Mouse (Mus musculus) heart, embryonic 10.5 days (tissue): Measurements from ENCODE around the gene Osm. TPM values are rescaled to one million over a fixed set of nuclear protein-coding genes. Genes with fewer than 3 reads are reported as not detected.

Source experiments
- DNase-seq: peaks from one replicate; pipeline ENCODE4 v3.0.0-alpha.2; 2017; ENCODE audit warnings: low spot score
- H3K27ac ChIP-seq: fragments of 300-500 bp; sonication (generic); 2 replicates; pipeline ENCODE4 v1.5.1; 2016; ENCODE audit warnings: mild to moderate bottlenecking
- H3K27me3 ChIP-seq: fragments of 300-500 bp; sonication (generic); 2 replicates; pipeline ENCODE4 v1.6.1; 2016; ENCODE audit warnings: mild to moderate bottlenecking; ENCODE audit not compliant: poor library complexity, insufficient read depth, severe bottlenecking
- H3K36me3 ChIP-seq: fragments of 300-500 bp; sonication (generic); 2 replicates; pipeline ENCODE4 v1.6.1; 2016; ENCODE audit warnings: mild to moderate bottlenecking, moderate library complexity
- H3K4me1 ChIP-seq: fragments of 300-500 bp; sonication (generic); 2 replicates; pipeline ENCODE4 v1.6.1; 2016; ENCODE audit warnings: mild to moderate bottlenecking
- H3K4me3 ChIP-seq: fragments of 300-500 bp; sonication (generic); 2 replicates; pipeline ENCODE4 v1.5.1; 2016; ENCODE audit warnings: mild to moderate bottlenecking, moderate library complexity
- H3K9me3 ChIP-seq: fragments of 300-500 bp; sonication (generic); 2 replicates; pipeline ENCODE4 v1.6.1; 2016; ENCODE audit warnings: mild to moderate bottlenecking, moderate library complexity
- WGBS: fragments of 180-500 bp; shearing (Covaris S2); methylation state at CpG from one replicate; pipeline ENCODE4 v1.1.7; 2016; 5-methylcytosine and 5-hydroxymethylcytosine counted together
- polyA plus RNA-seq: library from polyadenylated mRNA; unstranded; fragments of >200 nt; fragmentation: Nextera tagmentation; extraction: Ambion mirVana; gene quantifications from 2 replicates; pipeline ENCODE4 v1.2.1, GENCODE M21; 2016

The Osm gene
- polyA plus RNA-seq, 1 experiment from 2014 or later, result 0.05 TPM

- WGBS, result 80% methylated on average over 6 of the region's 6 CpGs
- no peaks in the 10 kb centered on the region for H3K9me3 ChIP-seq
- H3K4me1 ChIP-seq, result peaks cover 37% of the 10 kb centered on the region
- no peak overlapping the region for H3K27ac ChIP-seq
- H3K36me3 ChIP-seq, result no peaks in the 10 kb centered on the region
- peaks cover 95% of the 10 kb centered on the region for H3K27me3 ChIP-seq
- DNase-seq, result no peak
- no peak overlapping the region for H3K4me3 ChIP-seq
These were observed 32.3 kb downstream of the Osm start for GRCm38 (mm10) chr11:4268500-4268899.

GRCm38 (mm10) chr11:4270744-4271459 lies 34.7 kb downstream of the Osm start:
- DNase-seq, result no peak

GRCm38 (mm10) chr11:4271544-4271943 lies 35.3 kb downstream of the Osm start:
- no peak overlapping the region for H3K27ac ChIP-seq
- peaks cover 75% of the 10 kb centered on the region for H3K27me3 ChIP-seq
- DNase-seq, result no peak
- H3K9me3 ChIP-seq, result no peaks in the 10 kb centered on the region
- WGBS, result 64% methylated on average over 11 of the region's 11 CpGs
- H3K36me3 ChIP-seq, result no peaks in the 10 kb centered on the region
- H3K4me3 ChIP-seq, result no peak overlapping the region
- peaks cover 28% of the 10 kb centered on the region for H3K4me1 ChIP-seq

More at GRCm38 (mm10) chr11:4270744-4271459, 34.7 kb downstream of the Osm start:
- peak overlapping the region; percentile 57 for H3K27ac ChIP-seq
- no peaks in the 10 kb centered on the region for H3K36me3 ChIP-seq
- H3K4me1 ChIP-seq, result peaks cover 24% of the 10 kb centered on the region
- H3K27me3 ChIP-seq, result peaks cover 81% of the 10 kb centered on the region
- WGBS, result 31% methylated on average over 20 of the region's 20 CpGs
- H3K4me3 ChIP-seq, result no peak overlapping the region
- H3K9me3 ChIP-seq, result no peaks in the 10 kb centered on the region

GRCm38 (mm10) chr11:4276411-4276861 lies 40.2 kb downstream of the Osm start:
- Histone ChIP-seq H3K36me3 (no peaks in the 10 kb centered on the region), H3K27me3 (peaks cover 34% of the 10 kb centered on the region), H3K4me1 (peaks cover 25% of the 10 kb centered on the region), H3K4me3 (no peak overlapping the region), H3K27ac (peak overlapping the region; percentile 52; the same call in 1 of the 2 replicates), H3K9me3 (no peaks in the 10 kb centered on the region)
- WGBS, result 45% methylated on average over 11 of the region's 11 CpGs
- no peak for DNase-seq

GRCm38 (mm10) chr11:4279909-4280308 lies 43.7 kb downstream of the Osm start:
- Histone ChIP-seq H3K9me3 (no peaks in the 10 kb centered on the region), H3K4me1 (peaks cover 36% of the 10 kb centered on the region), H3K27me3 (peaks cover 13% of the 10 kb centered on the region; the same call in 1 of the 2 replicates), H3K27ac (no peak overlapping the region), H3K36me3 (no peaks in the 10 kb centered on the region), H3K4me3 (no peak overlapping the region)
- 55% methylated on average over 7 of the region's 7 CpGs for WGBS
- no peak for DNase-seq

- DNase-seq, result no peak
- Histone ChIP-seq H3K4me1 (peaks cover 34% of the 10 kb centered on the region), H3K4me3 (no peak overlapping the region), H3K9me3 (no peaks in the 10 kb centered on the region), H3K27ac (no peak overlapping the region), H3K36me3 (no peaks in the 10 kb centered on the region), H3K27me3 (0 out of 2 replicates have a peak, but pooled peaks cover 8% of the 10 kb centered on the region)
- 76% methylated on average over 6 of the region's 6 CpGs for WGBS
These were observed 45.6 kb downstream of the Osm start for GRCm38 (mm10) chr11:4281852-4282251.

- H3K4me1 ChIP-seq, result peaks cover 29% of the 10 kb centered on the region
- H3K9me3 ChIP-seq, result no peaks in the 10 kb centered on the region
- H3K4me3 ChIP-seq, result no peak overlapping the region
- H3K27ac ChIP-seq, result no peak overlapping the region
- H3K36me3 ChIP-seq, result no peaks in the 10 kb centered on the region
- peaks cover 8% of the 10 kb centered on the region; the same call in 1 of the 2 replicates for H3K27me3 ChIP-seq
- no peak for DNase-seq
- 11% methylated on average over 4 of the region's 4 CpGs for WGBS
These were observed 47.4 kb downstream of the Osm start for GRCm38 (mm10) chr11:4283627-4284026.

GRCm38 (mm10) chr11:4289280-4289679 lies 53.1 kb downstream of the Osm start:
- no peak for DNase-seq
- WGBS, result 67% methylated on average over 3 of the region's 3 CpGs
- no peaks in the 10 kb centered on the region for H3K36me3 ChIP-seq
- H3K9me3 ChIP-seq, result no peaks in the 10 kb centered on the region
- no peak overlapping the region for H3K27ac ChIP-seq
- H3K4me1 ChIP-seq, result peaks cover 33% of the 10 kb centered on the region
- H3K27me3 ChIP-seq, result peaks cover 18% of the 10 kb centered on the region
- no peak overlapping the region for H3K4me3 ChIP-seq

Other genes starting within 250 kb of the Osm start
- gene Sec14l4, start 205.0 kb upstream of the Osm start, polyA plus RNA-seq, result 0.07 and 0.50 TPM in 2 replicates
- gene Sec14l3, start 171.6 kb upstream of the Osm start, polyA plus RNA-seq, result not detected in 2 replicates
- 25.7 and 26.0 TPM in 2 replicates for gene Mtfp1, start 141.0 kb upstream of the Osm start, polyA plus RNA-seq
- gene Sec14l2, start 113.0 kb upstream of the Osm start, polyA plus RNA-seq, result 0.94 and 2.1 TPM in 2 replicates
- gene Rnf215, start 101.2 kb upstream of the Osm start, polyA plus RNA-seq, result 16.4 and 17.1 TPM in 2 replicates
- gene Ccdc157, start 76.1 kb upstream of the Osm start, polyA plus RNA-seq, result 3.8 and 4.2 TPM in 2 replicates
- gene Sf3a1, start 76.1 kb upstream of the Osm start, polyA plus RNA-seq, result 52.7 and 68.6 TPM in 2 replicates
- gene Tbc1d10a, start 49.6 kb upstream of the Osm start, polyA plus RNA-seq, result 18.7 and 22.0 TPM in 2 replicates
- gene Castor1, start 18.2 kb upstream of the Osm start, polyA plus RNA-seq, result 1.5 and 1.7 TPM in 2 replicates
- 0.11 and 0.21 TPM in 2 replicates for gene Lif, start 21.1 kb downstream of the Osm start, polyA plus RNA-seq
- 0.99 and 1.1 TPM in 2 replicates for gene Hormad2, start 204.7 kb downstream of the Osm start, polyA plus RNA-seq